In the genomic region with DNA sequence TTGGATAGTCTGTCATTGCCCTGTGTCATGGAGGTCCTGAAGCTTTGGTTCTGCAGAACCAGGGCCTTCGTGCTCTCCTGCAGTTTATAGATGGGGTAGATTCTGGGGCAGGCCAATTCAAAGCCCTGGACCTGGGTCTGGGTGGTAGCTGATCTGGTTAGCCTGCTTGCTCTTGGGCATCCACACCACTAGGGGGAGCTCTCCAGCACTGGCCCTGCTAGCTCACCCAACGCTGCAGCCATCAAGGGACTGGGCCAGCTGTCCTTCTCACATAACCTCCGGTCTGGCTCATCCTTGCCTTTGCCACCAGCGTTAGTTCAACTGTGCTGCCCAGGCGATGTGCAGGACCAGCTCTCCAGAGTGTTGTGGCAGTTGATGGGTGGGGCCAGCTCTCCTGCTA, we compare ENCODE assay signal across 13 mouse cellular contexts. TPM values are rescaled to one million over a fixed set of nuclear protein-coding genes. Genes with fewer than 3 reads are reported as not detected.
DNase-seq lines count a peak whose midpoint lies in the region; ATAC-seq and TF ChIP-seq lines count a peak whose summit lies in the region.
"Had no signal": no experiment of that assay in that cellular context is flagged by ENCODE, and none has a peak within 500 bp of the region (broad histone marks: within the 10 kb centered on the region; RNA-seq: fewer than 3 reads in every experiment).

No protein-coding gene starts in this region.

- TF ChIP-seq POLR2A in testis, adult 2 months (IDR thresholded peaks at IDR 0.05; ENCODE audit: control insufficient read depth, low read depth, low read length): no peak
- no peak for TF ChIP-seq POLR2A in bone marrow, adult 2 months (IDR thresholded peaks at IDR 0.05; ENCODE audit: borderline replicate concordance, control insufficient read depth, low read depth, low read length)

- H3K4me3 ChIP-seq in intestine, embryonic 16.5 days (ENCODE audit: low read length): no peak overlapping the region
- H3K4me3 ChIP-seq in intestine, embryonic 15.5 days (replicated peaks): no peak overlapping the region
- H3K4me3 ChIP-seq in testis, adult 2 months (ENCODE audit: control insufficient read depth, low read depth, low read length): no peak overlapping the region
- H3K4me3 ChIP-seq in bone marrow, adult 2 months (replicated peaks; ENCODE audit: control insufficient read depth, low read depth, low read length): no peak overlapping the region
- H3K4me3 ChIP-seq: embryonic facial prominence, embryonic 13.5 days; heart, embryonic 15.5 days; limb, embryonic 12.5 days had no signal

- TF ChIP-seq CTCF in testis, adult 2 months (IDR thresholded peaks at IDR 0.05; ENCODE audit: control insufficient read depth, insufficient read depth, insufficient replicate concordance, low read depth, low read length): peak; percentile 73
- TF ChIP-seq CTCF in bone marrow, adult 2 months (IDR thresholded peaks at IDR 0.05; ENCODE audit: control insufficient read depth, insufficient read depth, low read length): peak; percentile 58

- DNase-seq in testis, postnatal 10 days (ENCODE audit: low spot score): no peak
- peak; percentile 38 for DNase-seq in splenic B cell, adult 2 months (ENCODE audit: low read depth, low spot score)
- DNase-seq in adrenal gland, postnatal 36 days: no peak
- DNase-seq: adrenal gland, adult 8-10 months; cerebellum, adult 9-11 months had no signal

- H3K9me3 ChIP-seq in intestine, embryonic 16.5 days (ENCODE audit: control insufficient read depth, low read length): no peaks in the 10 kb centered on the region
- no peaks in the 10 kb centered on the region for H3K9me3 ChIP-seq in intestine, embryonic 15.5 days
- H3K9me3 ChIP-seq: embryonic facial prominence, embryonic 13.5 days; heart, embryonic 15.5 days; limb, embryonic 12.5 days had no signal

- no peak overlapping the region for H3K27ac ChIP-seq in intestine, embryonic 16.5 days (ENCODE audit: low read length)
- no peak overlapping the region for H3K27ac ChIP-seq in intestine, embryonic 15.5 days
- H3K27ac ChIP-seq in testis, adult 2 months (ENCODE audit: control insufficient read depth, insufficient read depth, low read depth, low read length): no peak overlapping the region
- H3K27ac ChIP-seq in bone marrow, adult 2 months (ENCODE audit: control insufficient read depth, insufficient read depth, low read depth, low read length, poor library complexity): no peak overlapping the region
- H3K27ac ChIP-seq: embryonic facial prominence, embryonic 13.5 days; heart, embryonic 15.5 days; limb, embryonic 12.5 days had no signal

- no peaks in the 10 kb centered on the region for H3K36me3 ChIP-seq in intestine, embryonic 16.5 days (ENCODE audit: control insufficient read depth, insufficient read depth, low read length)
- no peaks in the 10 kb centered on the region for H3K36me3 ChIP-seq in intestine, embryonic 15.5 days
- H3K36me3 ChIP-seq in testis, adult 2 months (ENCODE audit: control insufficient read depth, insufficient read depth, low read length): no peaks in the 10 kb centered on the region
- no peaks in the 10 kb centered on the region for H3K36me3 ChIP-seq in splenic B cell, adult 2 months (ENCODE audit: control insufficient read depth, insufficient read depth, low read length, poor library complexity, severe bottlenecking)
- H3K36me3 ChIP-seq: embryonic facial prominence, embryonic 13.5 days; heart, embryonic 15.5 days; limb, embryonic 12.5 days had no signal

- 0 out of 2 replicates have a peak, but pooled peaks have one; percentile 16 for ATAC-seq in intestine, embryonic 16.5 days
- no peak for ATAC-seq in intestine, embryonic 15.5 days
- ATAC-seq: hindbrain, embryonic 16.5 days had no signal

- no peak overlapping the region for H3K4me2 ChIP-seq in intestine, embryonic 16.5 days (ENCODE audit: low read depth, low read length)
- H3K4me2 ChIP-seq in intestine, embryonic 15.5 days (replicated peaks): no peak overlapping the region
- H3K4me2 ChIP-seq: embryonic facial prominence, embryonic 13.5 days; heart, embryonic 15.5 days; limb, embryonic 12.5 days had no signal

- H3K9ac ChIP-seq in intestine, embryonic 16.5 days (ENCODE audit: low read depth, low read length): no peak overlapping the region
- H3K9ac ChIP-seq in intestine, embryonic 15.5 days: no peak overlapping the region
- H3K9ac ChIP-seq: embryonic facial prominence, embryonic 13.5 days; heart, embryonic 15.5 days; limb, embryonic 12.5 days had no signal

- H3K27me3 ChIP-seq in intestine, embryonic 16.5 days (replicated peaks; ENCODE audit: control insufficient read depth, insufficient read depth, low read length): no peaks in the 10 kb centered on the region
- H3K27me3 ChIP-seq in intestine, embryonic 15.5 days (replicated peaks): no peaks in the 10 kb centered on the region
- H3K27me3 ChIP-seq in testis, adult 2 months (ENCODE audit: control insufficient read depth, insufficient read depth, low read length): no peaks in the 10 kb centered on the region
- H3K27me3 ChIP-seq in splenic B cell, adult 2 months (ENCODE audit: control insufficient read depth, insufficient read depth, low read length, poor library complexity, severe bottlenecking): no peaks in the 10 kb centered on the region
- H3K27me3 ChIP-seq: heart, embryonic 15.5 days; limb, embryonic 12.5 days had no signal

- peaks cover 4% of the 10 kb centered on the region; the same call in 1 of the 2 replicates for H3K4me1 ChIP-seq in intestine, embryonic 16.5 days (ENCODE audit: control insufficient read depth, insufficient read depth, low read length)
- H3K4me1 ChIP-seq in intestine, embryonic 15.5 days (replicated peaks): no peaks in the 10 kb centered on the region
- peaks cover 6% of the 10 kb centered on the region for H3K4me1 ChIP-seq in testis, adult 2 months (ENCODE audit: control insufficient read depth, insufficient read depth, low read length)
- peaks cover 1% of the 10 kb centered on the region; the same call in 1 of the 2 replicates for H3K4me1 ChIP-seq in bone marrow, adult 2 months (ENCODE audit: control insufficient read depth, insufficient read depth, low read length)

- WGBS in intestine, embryonic 16.5 days: 84% methylated on average over 5 of the region's 5 CpGs
- 80% methylated on average over 5 of the region's 5 CpGs for WGBS in intestine, embryonic 15.5 days
- 83% methylated on average over 5 of the region's 5 CpGs for whole genome bisulfite sequencing in bone marrow, adult 2 months

RNA-seq across cellular contexts. Expression of gene Psma1, which starts 18.8 kb away (rescaled TPM):
- 330 and 361 TPM in 2 replicates for polyA plus RNA-seq in intestine, embryonic 16.5 days (2015; fragmentation: Nextera tagmentation; extraction: Ambion mirVana)
- 369 and 381 TPM in 2 replicates for polyA plus RNA-seq in intestine, embryonic 15.5 days (2015; fragmentation: Nextera tagmentation; extraction: Ambion mirVana)
- 36.4 and 45.2 TPM in 2 replicates for polyA plus RNA-seq in testis, adult 2 months (2012; rRNA removed)
- polyA plus RNA-seq in bone marrow, adult 2 months (2011; ENCODE audit: insufficient read depth, insufficient read length, low replicate concordance, missing spikeins): 60.1 and 73.8 TPM in 2 replicates
- total RNA-seq in adrenal gland, postnatal 36 days (2021): 100 to 1,000 TPM; 163 to 180 TPM

RNA-seq across cellular contexts. Expression of gene Copb1, which starts 40.2 kb away (rescaled TPM):
- 123 and 130 TPM in 2 replicates for polyA plus RNA-seq in intestine, embryonic 16.5 days (2015; fragmentation: Nextera tagmentation; extraction: Ambion mirVana)
- 113 and 125 TPM in 2 replicates for polyA plus RNA-seq in intestine, embryonic 15.5 days (2015; fragmentation: Nextera tagmentation; extraction: Ambion mirVana)
- polyA plus RNA-seq in testis, adult 2 months (2012; rRNA removed): 22.9 and 26.6 TPM in 2 replicates
- 10.5 and 17.3 TPM in 2 replicates for polyA plus RNA-seq in bone marrow, adult 2 months (2011; ENCODE audit: insufficient read depth, insufficient read length, low replicate concordance, missing spikeins)
- total RNA-seq in adrenal gland, postnatal 36 days (2021): 100 to 1,000 TPM; 134 to 135 TPM
